Mouse (Mus musculus): Measurements from ENCODE around the gene AI413582. TPM values are rescaled to one million over a fixed set of nuclear protein-coding genes. Genes with fewer than 3 reads are reported as not detected.

The AI413582 gene
- polyA plus RNA-seq, 1 experiment from 2014 or later: 9.4 TPM

- peaks cover 95% of the 10 kb centered on the region for H3K36me3 ChIP-seq
- WGBS: 95% methylated on average over 7 of the region's 7 CpGs
These were observed 27.0 kb upstream of the AI413582 start for GRCm38 (mm10) chr17:27592565-27592910.

GRCm38 (mm10) chr17:27591826-27592564 lies 26.4 kb upstream of the AI413582 start:
- no peak overlapping the region for H3K27ac ChIP-seq
- WGBS: 89% methylated on average over 12 of the region's 12 CpGs
- DNase-seq (ENCODE audit: low spot score): no peak
- peaks cover 20% of the 10 kb centered on the region for H3K4me1 ChIP-seq
- no peak overlapping the region for H3K4me3 ChIP-seq
- peaks cover 97% of the 10 kb centered on the region for H3K36me3 ChIP-seq
- H3K9me3 ChIP-seq (replicated peaks): no peaks in the 10 kb centered on the region
- H3K27me3 ChIP-seq (ENCODE audit: low read depth, poor library complexity, severe bottlenecking): no peaks in the 10 kb centered on the region

More at GRCm38 (mm10) chr17:27592565-27592910, 27.0 kb upstream of the AI413582 start:
- Histone ChIP-seq H3K27me3 (ENCODE audit: low read depth, poor library complexity, severe bottlenecking) (no peaks in the 10 kb centered on the region), H3K4me1 (peaks cover 22% of the 10 kb centered on the region), H3K4me3 (no peak overlapping the region), H3K27ac (no peak overlapping the region), H3K9me3 (replicated peaks) (no peaks in the 10 kb centered on the region)
- no peak for DNase-seq (ENCODE audit: low spot score)

GRCm38 (mm10) chr17:27588231-27588630 lies 22.7 kb upstream of the AI413582 start:
- 90% methylated on average over 8 of the region's 8 CpGs for WGBS
- H3K27ac ChIP-seq: 0 out of 2 replicates have a peak overlapping the region, but pooled peaks have one; percentile 32
- H3K9me3 ChIP-seq (replicated peaks): no peaks in the 10 kb centered on the region
- no peaks in the 10 kb centered on the region for H3K27me3 ChIP-seq (ENCODE audit: low read depth, poor library complexity, severe bottlenecking)
- H3K4me1 ChIP-seq: peaks cover 9% of the 10 kb centered on the region
- H3K36me3 ChIP-seq: peaks cover 95% of the 10 kb centered on the region
- H3K4me3 ChIP-seq: no peak overlapping the region
- no peak for DNase-seq (ENCODE audit: low spot score)

GRCm38 (mm10) chr17:27587252-27587651 lies 21.7 kb upstream of the AI413582 start:
- H3K4me3 ChIP-seq: no peak overlapping the region
- 77% methylated on average over 12 of the region's 12 CpGs for WGBS
- peaks cover 95% of the 10 kb centered on the region for H3K36me3 ChIP-seq

GRCm38 (mm10) chr17:27586661-27587060 lies 21.1 kb upstream of the AI413582 start:
- DNase-seq (ENCODE audit: low spot score): no peak
- H3K9me3 ChIP-seq (replicated peaks): no peaks in the 10 kb centered on the region
- H3K27me3 ChIP-seq (ENCODE audit: low read depth, poor library complexity, severe bottlenecking): no peaks in the 10 kb centered on the region
- 74% methylated on average over 9 of the region's 9 CpGs for WGBS
- H3K27ac ChIP-seq: no peak overlapping the region
- H3K4me1 ChIP-seq: peaks cover 9% of the 10 kb centered on the region
- peaks cover 96% of the 10 kb centered on the region for H3K36me3 ChIP-seq
- H3K4me3 ChIP-seq: no peak overlapping the region

More at GRCm38 (mm10) chr17:27587252-27587651, 21.7 kb upstream of the AI413582 start:
- Histone ChIP-seq H3K27me3 (ENCODE audit: low read depth, poor library complexity, severe bottlenecking) (no peaks in the 10 kb centered on the region), H3K27ac (no peak overlapping the region), H3K4me1 (peaks cover 9% of the 10 kb centered on the region), H3K9me3 (replicated peaks) (no peaks in the 10 kb centered on the region)
- DNase-seq (ENCODE audit: low spot score): no peak

- Histone ChIP-seq H3K9me3 (replicated peaks) (no peaks in the 10 kb centered on the region), H3K36me3 (peaks cover 96% of the 10 kb centered on the region), H3K27ac (no peak overlapping the region), H3K4me1 (peaks cover 4% of the 10 kb centered on the region; the same call in 1 of the 2 replicates), H3K27me3 (ENCODE audit: low read depth, poor library complexity, severe bottlenecking) (no peaks in the 10 kb centered on the region), H3K4me3 (no peak overlapping the region)
- DNase-seq (ENCODE audit: low spot score): no peak
- WGBS: 92% methylated on average over 13 of the region's 13 CpGs
These were observed 17.8 kb upstream of the AI413582 start for GRCm38 (mm10) chr17:27583185-27583894.

GRCm38 (mm10) chr17:27580392-27581068 lies 15.0 kb upstream of the AI413582 start:
- H3K4me3 ChIP-seq: no peak overlapping the region
- peaks cover 7% of the 10 kb centered on the region for H3K4me1 ChIP-seq
- H3K27ac ChIP-seq: no peak overlapping the region
- peaks cover 93% of the 10 kb centered on the region for H3K36me3 ChIP-seq
- 92% methylated on average over 20 of the region's 20 CpGs for WGBS
- H3K9me3 ChIP-seq (replicated peaks): no peaks in the 10 kb centered on the region
- DNase-seq (ENCODE audit: low spot score): no peak
- H3K27me3 ChIP-seq (ENCODE audit: low read depth, poor library complexity, severe bottlenecking): no peaks in the 10 kb centered on the region

GRCm38 (mm10) chr17:27579816-27580215 lies 14.3 kb upstream of the AI413582 start:
- WGBS: 96% methylated on average over 8 of the region's 8 CpGs

GRCm38 (mm10) chr17:27578487-27578886 lies 12.9 kb upstream of the AI413582 start:
- H3K4me3 ChIP-seq: no peak overlapping the region
- 94% methylated on average over 10 of the region's 10 CpGs for WGBS
- no peak for DNase-seq (ENCODE audit: low spot score)
- no peaks in the 10 kb centered on the region for H3K9me3 ChIP-seq (replicated peaks)
- no peaks in the 10 kb centered on the region for H3K27me3 ChIP-seq (ENCODE audit: low read depth, poor library complexity, severe bottlenecking)
- peaks cover 18% of the 10 kb centered on the region for H3K4me1 ChIP-seq
- H3K27ac ChIP-seq: no peak overlapping the region
- H3K36me3 ChIP-seq: peaks cover 92% of the 10 kb centered on the region

More at GRCm38 (mm10) chr17:27579816-27580215, 14.3 kb upstream of the AI413582 start:
- Histone ChIP-seq H3K4me1 (peaks cover 14% of the 10 kb centered on the region), H3K27ac (no peak overlapping the region), H3K27me3 (ENCODE audit: low read depth, poor library complexity, severe bottlenecking) (no peaks in the 10 kb centered on the region), H3K4me3 (no peak overlapping the region), H3K36me3 (peaks cover 92% of the 10 kb centered on the region), H3K9me3 (replicated peaks) (no peaks in the 10 kb centered on the region)
- DNase-seq (ENCODE audit: low spot score): no peak

- Histone ChIP-seq H3K4me3 (no peak overlapping the region), H3K27me3 (ENCODE audit: low read depth, poor library complexity, severe bottlenecking) (no peaks in the 10 kb centered on the region), H3K4me1 (peaks cover 18% of the 10 kb centered on the region), H3K27ac (no peak overlapping the region), H3K9me3 (replicated peaks) (no peaks in the 10 kb centered on the region), H3K36me3 (peaks cover 88% of the 10 kb centered on the region)
- 79% methylated on average over 6 of the region's 6 CpGs for WGBS
- no peak for DNase-seq (ENCODE audit: low spot score)
These were observed 11.9 kb upstream of the AI413582 start for GRCm38 (mm10) chr17:27577468-27577867.

GRCm38 (mm10) chr17:27576056-27576455 lies 10.5 kb upstream of the AI413582 start:
- no peaks in the 10 kb centered on the region for H3K9me3 ChIP-seq (replicated peaks)
- peaks cover 73% of the 10 kb centered on the region for H3K36me3 ChIP-seq
- 86% methylated on average over 7 of the region's 7 CpGs for WGBS
- H3K4me3 ChIP-seq: no peak overlapping the region
- H3K27ac ChIP-seq: no peak overlapping the region; the same call in 1 of the 2 replicates
- H3K27me3 ChIP-seq (ENCODE audit: low read depth, poor library complexity, severe bottlenecking): no peaks in the 10 kb centered on the region
- peaks cover 18% of the 10 kb centered on the region for H3K4me1 ChIP-seq
- DNase-seq (ENCODE audit: low spot score): no peak

- DNase-seq (ENCODE audit: low spot score): no peak
- Histone ChIP-seq H3K36me3 (peaks cover 65% of the 10 kb centered on the region), H3K4me3 (no peak overlapping the region), H3K9me3 (replicated peaks) (no peaks in the 10 kb centered on the region), H3K4me1 (peaks cover 18% of the 10 kb centered on the region), H3K27ac (peak overlapping the region; percentile 4; the same call in 1 of the 2 replicates), H3K27me3 (ENCODE audit: low read depth, poor library complexity, severe bottlenecking) (no peaks in the 10 kb centered on the region)
- 54% methylated on average over 10 of the region's 10 CpGs for WGBS
These were observed 9.7 kb upstream of the AI413582 start for GRCm38 (mm10) chr17:27575116-27575776.

Measured in limb, embryonic 10.5 days (tissue).